Comparison of ENCODE assay signal across 29 mouse cellular contexts in genomic region chr2:81440929-81441328, GRCm38 (mm10).
"Had no signal": no experiment of that assay in that cellular context is flagged by ENCODE, and none has a peak within 500 bp of the region (broad histone marks: within the 10 kb centered on the region; RNA-seq: fewer than 3 reads in every experiment).

No protein-coding gene starts in this region.

- H3K27me3 ChIP-seq: heart, embryonic 13.5 days; heart, embryonic 15.5 days; hindbrain, embryonic 13.5 days; hindbrain, embryonic 15.5 days; kidney, embryonic 15.5 days; limb, embryonic 12.5 days; limb, embryonic 15.5 days; liver, embryonic 13.5 days; liver, embryonic 15.5 days had no signal

- H3K4me1 ChIP-seq: heart, embryonic 13.5 days; heart, embryonic 15.5 days; hindbrain, embryonic 13.5 days; hindbrain, embryonic 15.5 days; limb, embryonic 12.5 days; limb, embryonic 15.5 days; liver, embryonic 13.5 days; liver, embryonic 15.5 days had no signal

- H3K4me3 ChIP-seq: gastrocnemius, adult 2 months; heart, adult 2 months; heart, embryonic 13.5 days; heart, embryonic 15.5 days; hindbrain, embryonic 13.5 days; hindbrain, embryonic 15.5 days; kidney, embryonic 15.5 days; limb, embryonic 12.5 days; limb, embryonic 15.5 days; liver, embryonic 13.5 days; liver, embryonic 15.5 days had no signal

- ATAC-seq: hindbrain, postnatal 0 days; intestine, embryonic 16.5 days; liver, postnatal 0 days had no signal

- H3K4me2 ChIP-seq: heart, embryonic 11.5 days; heart, embryonic 13.5 days; heart, embryonic 15.5 days; hindbrain, embryonic 13.5 days; hindbrain, embryonic 15.5 days; kidney, embryonic 15.5 days; limb, embryonic 12.5 days; limb, embryonic 15.5 days; liver, embryonic 11.5 days; liver, embryonic 13.5 days; liver, embryonic 15.5 days had no signal

- H3K36me3 ChIP-seq: heart, embryonic 13.5 days; heart, embryonic 15.5 days; hindbrain, embryonic 13.5 days; hindbrain, embryonic 15.5 days; kidney, embryonic 15.5 days; limb, embryonic 12.5 days; limb, embryonic 15.5 days; liver, embryonic 13.5 days; liver, embryonic 15.5 days had no signal

- H3K9me3 ChIP-seq: heart, embryonic 13.5 days; heart, embryonic 15.5 days; hindbrain, embryonic 13.5 days; hindbrain, embryonic 15.5 days; kidney, embryonic 15.5 days; limb, embryonic 12.5 days; limb, embryonic 15.5 days; liver, embryonic 13.5 days; liver, embryonic 15.5 days had no signal

- H3K9ac ChIP-seq: heart, embryonic 13.5 days; heart, embryonic 15.5 days; hindbrain, embryonic 13.5 days; hindbrain, embryonic 15.5 days; kidney, embryonic 15.5 days; limb, embryonic 12.5 days; limb, embryonic 15.5 days; liver, embryonic 13.5 days; liver, embryonic 15.5 days; liver, postnatal 0 days had no signal

- H3K27ac ChIP-seq: gastrocnemius, adult 2 months; heart, adult 2 months; heart, embryonic 13.5 days; heart, embryonic 15.5 days; hindbrain, embryonic 13.5 days; hindbrain, embryonic 15.5 days; hindbrain, postnatal 0 days; kidney, embryonic 15.5 days; kidney, postnatal 0 days; limb, embryonic 12.5 days; limb, embryonic 15.5 days; liver, embryonic 13.5 days; liver, embryonic 15.5 days had no signal

- DNase-seq: gastrocnemius, adult 2 months; gastrocnemius, postnatal 10 days; gastrocnemius, postnatal 25 days; heart, adult 2 months; heart, postnatal 14 days; heart, postnatal 36 days; kidney, adult 11 months; kidney, adult 2 months; kidney, adult 9 months; kidney, postnatal 14 days; kidney, postnatal 36 days; layer of hippocampus, adult 9-11 months; layer of hippocampus, postnatal 36 days; left cerebral cortex, postnatal 4 days; liver, embryonic 13.5 days; liver, postnatal 0 days had no signal
